Mouse (Mus musculus): ENCODE measurements around the gene Rsbn1. TPM values are rescaled to one million over a fixed set of nuclear protein-coding genes. Genes with fewer than 3 reads are reported as not detected.

Rsbn1 gene
- polyA plus RNA-seq, 1 experiment, result 2.6 TPM

DNA sequence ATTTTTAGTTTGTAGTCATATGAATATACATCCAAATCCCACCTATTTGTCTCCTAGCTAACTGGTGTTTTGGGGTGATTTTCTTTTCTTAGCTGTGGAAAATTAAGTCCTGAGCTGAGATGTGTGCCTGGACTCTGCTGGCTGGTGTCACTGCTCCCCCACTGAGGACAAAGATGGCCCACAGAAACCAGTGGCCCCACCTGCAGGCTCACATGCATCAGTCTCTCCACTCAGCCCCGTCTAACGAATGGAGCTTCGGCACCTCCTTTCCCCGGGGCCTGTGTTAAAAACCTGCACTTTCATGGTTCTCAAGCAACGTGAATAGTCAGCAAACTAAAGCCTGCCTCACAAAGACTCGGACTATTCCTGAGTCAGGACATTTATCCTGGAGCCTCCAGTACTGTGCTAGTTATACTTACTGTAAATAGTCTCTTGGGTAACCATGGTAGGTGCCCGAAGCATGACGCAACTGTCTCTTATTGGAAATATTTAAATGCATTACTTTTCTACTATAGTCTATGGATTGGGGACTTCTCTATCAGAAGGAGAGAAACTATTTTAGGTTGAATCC lies 93.1 kb downstream of the Rsbn1 start:
- H3K79me2 ChIP-seq (ENCODE audit: control insufficient read depth, insufficient read depth), result no peaks in the 10 kb centered on the region
- H3ac ChIP-seq (ENCODE audit: control insufficient read depth, insufficient read length, low read depth), result no peak overlapping the region
- TF ChIP-seq MAX (IDR thresholded peaks at IDR 0.05) (no peak), MYOD1 (IDR thresholded peaks at IDR 0.05; ENCODE audit: control insufficient read depth, insufficient read length, low read depth) (no peak), CEBPB (IDR thresholded peaks at IDR 0.05; ENCODE audit: low read depth) (no peak), CTCF (IDR thresholded peaks at IDR 0.05; ENCODE audit: control insufficient read depth, insufficient read depth, insufficient read length) (no peak), FOSL1 (IDR thresholded peaks at IDR 0.05; ENCODE audit: insufficient read depth, low read length, poor library complexity, severe bottlenecking) (no peak), MYOG (IDR thresholded peaks at IDR 0.05; ENCODE audit: control insufficient read depth, extremely low read depth, insufficient read length) (no peak), USF1 (IDR thresholded peaks at IDR 0.05; ENCODE audit: low read depth) (no peak)
- H3K4me3 ChIP-seq (ENCODE audit: insufficient read depth, poor library complexity, severe bottlenecking), result no peak overlapping the region
- H3K36me3 ChIP-seq (ENCODE audit: control insufficient read depth, insufficient read depth), result peaks cover 73% of the 10 kb centered on the region
- H3K27me3 ChIP-seq (ENCODE audit: control insufficient read depth, insufficient read depth, insufficient read length), result no peaks in the 10 kb centered on the region
- no peaks in the 10 kb centered on the region for H3K79me3 ChIP-seq (ENCODE audit: low read depth)

DNA sequence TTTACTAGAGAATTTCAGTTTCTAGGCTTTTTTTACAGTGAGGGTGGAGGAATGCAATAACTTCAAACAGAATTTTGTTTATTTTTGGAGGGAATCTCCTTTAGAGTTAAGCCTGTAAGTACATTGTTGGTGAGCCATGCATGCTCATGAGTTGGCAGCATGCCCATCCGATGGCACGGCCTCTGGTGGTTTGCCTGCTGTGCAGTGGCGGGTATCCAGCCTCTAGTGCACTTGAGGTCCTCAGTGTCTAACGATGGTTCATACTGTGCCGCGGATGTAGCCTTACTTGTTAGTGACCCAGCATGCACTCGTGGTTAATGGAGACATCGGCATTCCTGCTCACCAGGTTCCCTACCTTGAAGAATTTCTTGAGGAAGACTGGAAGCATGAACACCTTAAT lies 93.6 kb downstream of the Rsbn1 start:
- Histone ChIP-seq H3K4me3 (ENCODE audit: insufficient read depth, poor library complexity, severe bottlenecking) (no peak overlapping the region), H3K79me2 (ENCODE audit: control insufficient read depth, insufficient read depth) (no peaks in the 10 kb centered on the region), H3K27me3 (ENCODE audit: control insufficient read depth, insufficient read depth, insufficient read length) (no peaks in the 10 kb centered on the region), H3K79me3 (ENCODE audit: low read depth) (no peaks in the 10 kb centered on the region), H3ac (ENCODE audit: control insufficient read depth, insufficient read length, low read depth) (no peak overlapping the region), H3K36me3 (ENCODE audit: control insufficient read depth, insufficient read depth) (peaks cover 71% of the 10 kb centered on the region)
- TF ChIP-seq MYOD1 (IDR thresholded peaks at IDR 0.05; ENCODE audit: control insufficient read depth, insufficient read length, low read depth) (no peak), FOSL1 (IDR thresholded peaks at IDR 0.05; ENCODE audit: insufficient read depth, low read length, poor library complexity, severe bottlenecking) (no peak), USF1 (IDR thresholded peaks at IDR 0.05; ENCODE audit: low read depth) (no peak), CTCF (IDR thresholded peaks at IDR 0.05; ENCODE audit: control insufficient read depth, insufficient read depth, insufficient read length) (no peak), CEBPB (IDR thresholded peaks at IDR 0.05; ENCODE audit: low read depth) (no peak), MAX (IDR thresholded peaks at IDR 0.05) (no peak), MYOG (IDR thresholded peaks at IDR 0.05; ENCODE audit: control insufficient read depth, extremely low read depth, insufficient read length) (no peak)

- H3K4me3 ChIP-seq (ENCODE audit: insufficient read depth, poor library complexity, severe bottlenecking), result no peak overlapping the region
- TF ChIP-seq MYOD1 (IDR thresholded peaks at IDR 0.05; ENCODE audit: control insufficient read depth, insufficient read length, low read depth) (no peak), MAX (IDR thresholded peaks at IDR 0.05) (no peak), CTCF (IDR thresholded peaks at IDR 0.05; ENCODE audit: control insufficient read depth, insufficient read depth, insufficient read length) (no peak), FOSL1 (IDR thresholded peaks at IDR 0.05; ENCODE audit: insufficient read depth, low read length, poor library complexity, severe bottlenecking) (no peak), USF1 (IDR thresholded peaks at IDR 0.05; ENCODE audit: low read depth) (no peak), MYOG (IDR thresholded peaks at IDR 0.05; ENCODE audit: control insufficient read depth, extremely low read depth, insufficient read length) (no peak), CEBPB (IDR thresholded peaks at IDR 0.05; ENCODE audit: low read depth) (no peak)
- H3K27me3 ChIP-seq (ENCODE audit: control insufficient read depth, insufficient read depth, insufficient read length), result no peaks in the 10 kb centered on the region
- H3K79me2 ChIP-seq (ENCODE audit: control insufficient read depth, insufficient read depth), result no peaks in the 10 kb centered on the region
- H3K36me3 ChIP-seq (ENCODE audit: control insufficient read depth, insufficient read depth), result peaks cover 65% of the 10 kb centered on the region
- no peak overlapping the region for H3ac ChIP-seq (ENCODE audit: control insufficient read depth, insufficient read length, low read depth)
- no peaks in the 10 kb centered on the region for H3K79me3 ChIP-seq (ENCODE audit: low read depth)
Observed at GRCm38 (mm10) chr3:104009924-104010662, 96.2 kb downstream of the Rsbn1 start.

DNA sequence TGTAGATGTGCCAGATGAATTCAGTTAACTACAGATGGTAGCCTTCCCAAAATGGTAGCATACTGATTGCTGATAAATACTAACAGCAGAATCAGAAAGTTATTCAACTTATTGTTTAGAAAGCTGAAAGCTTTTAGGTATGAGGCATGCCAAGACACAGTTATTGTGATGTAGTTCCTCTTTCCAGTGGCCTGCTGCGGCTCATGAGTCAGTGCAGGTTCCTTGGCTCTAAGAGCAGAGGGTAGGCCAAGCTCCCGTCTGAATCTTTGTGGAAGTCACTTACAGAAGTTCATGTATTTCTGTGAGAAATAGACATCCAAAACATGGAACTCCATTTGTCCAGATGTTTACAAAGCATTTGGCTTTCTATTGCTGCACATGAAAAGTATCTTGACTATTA lies 98.1 kb downstream of the Rsbn1 start:
- Histone ChIP-seq H3K36me3 (ENCODE audit: control insufficient read depth, insufficient read depth) (peaks cover 66% of the 10 kb centered on the region), H3K79me2 (ENCODE audit: control insufficient read depth, insufficient read depth) (no peaks in the 10 kb centered on the region), H3ac (ENCODE audit: control insufficient read depth, insufficient read length, low read depth) (no peak overlapping the region), H3K79me3 (ENCODE audit: low read depth) (no peaks in the 10 kb centered on the region), H3K4me3 (ENCODE audit: insufficient read depth, poor library complexity, severe bottlenecking) (no peak overlapping the region), H3K27me3 (ENCODE audit: control insufficient read depth, insufficient read depth, insufficient read length) (no peaks in the 10 kb centered on the region)
- no peak for TF ChIP-seq CEBPB (IDR thresholded peaks at IDR 0.05; ENCODE audit: low read depth)
- no peak for TF ChIP-seq MAX (IDR thresholded peaks at IDR 0.05)
- no peak for TF ChIP-seq CTCF (IDR thresholded peaks at IDR 0.05; ENCODE audit: control insufficient read depth, insufficient read depth, insufficient read length)
- no peak for TF ChIP-seq FOSL1 (IDR thresholded peaks at IDR 0.05; ENCODE audit: insufficient read depth, low read length, poor library complexity, severe bottlenecking)
- no peak for TF ChIP-seq MYOD1 (IDR thresholded peaks at IDR 0.05; ENCODE audit: control insufficient read depth, insufficient read length, low read depth)
- no peak for TF ChIP-seq MYOG (IDR thresholded peaks at IDR 0.05; ENCODE audit: control insufficient read depth, extremely low read depth, insufficient read length)
- no peak for TF ChIP-seq USF1 (IDR thresholded peaks at IDR 0.05; ENCODE audit: low read depth)

Other genes starting within 250 kb of the Rsbn1 start
- 7.5 TPM for gene Olfml3, start 176.1 kb upstream of the Rsbn1 start, polyA plus RNA-seq (2012; fragmentation: generic; extraction: Trizol)
- not detected for gene Gm10964, start 174.8 kb upstream of the Rsbn1 start, polyA plus RNA-seq (2012; fragmentation: generic; extraction: Trizol)
- 15.6 TPM for gene Hipk1, start 122.6 kb upstream of the Rsbn1 start, polyA plus RNA-seq (2012; fragmentation: generic; extraction: Trizol)
- 7.6 TPM for gene Dclre1b, start 104.7 kb upstream of the Rsbn1 start, polyA plus RNA-seq (2012; fragmentation: generic; extraction: Trizol)
- gene Ap4b1, start 104.6 kb upstream of the Rsbn1 start, polyA plus RNA-seq (2012; fragmentation: generic; extraction: Trizol), result 8.8 TPM
- gene Gm43064, start 104.5 kb upstream of the Rsbn1 start, polyA plus RNA-seq (2012; fragmentation: generic; extraction: Trizol), result not detected
- gene Bcl2l15, start 81.5 kb upstream of the Rsbn1 start, polyA plus RNA-seq (2012; fragmentation: generic; extraction: Trizol), result 0.37 TPM
- gene Ptpn22, start 54.3 kb upstream of the Rsbn1 start, polyA plus RNA-seq (2012; fragmentation: generic; extraction: Trizol), result 1.8 TPM
- 10.0 TPM for gene Phtf1, start 54.0 kb downstream of the Rsbn1 start, polyA plus RNA-seq (2012; fragmentation: generic; extraction: Trizol)